Mouse (Mus musculus): ENCODE data around the gene Tbccd1. TPM values are rescaled to one million over a fixed set of nuclear protein-coding genes. Genes with fewer than 3 reads are reported as not detected.

Tbccd1 gene
- total and polyA plus RNA-seq, 3 experiments = 2.4 to 46.1 (median 38.8) TPM

- no peaks in the 10 kb centered on the region for H3K9me3 ChIP-seq (replicated peaks)
- ATAC-seq (ENCODE audit: extremely low read depth, insufficient number of reproducible peaks, low FRiP score, poor library complexity, severe bottlenecking) = no peak
- H3K27me3 ChIP-seq (ENCODE audit: insufficient read depth, low read length) = no peaks in the 10 kb centered on the region
- no peaks in the 10 kb centered on the region for H3K4me1 ChIP-seq (ENCODE audit: insufficient read depth, low read depth, low read length)
- DNase-seq (ENCODE audit: low spot score) = no peak
- peaks cover 77% of the 10 kb centered on the region for H3K36me3 ChIP-seq (replicated peaks)
- H3K4me3 ChIP-seq (ENCODE audit: low read depth, low read length) = no peak overlapping the region
- TF ChIP-seq CTCF (IDR thresholded peaks at IDR 0.05; ENCODE audit: low read depth, low read length) (no peak), GATA1 (IDR thresholded peaks at IDR 0.05; ENCODE audit: borderline replicate concordance, low read length) (no peak), TAL1 (conservative IDR thresholded peaks at IDR 0.05; ENCODE audit: low read depth, low read length) (no peak), GATA2 (IDR thresholded peaks at IDR 0.05; ENCODE audit: borderline replicate concordance, low read depth, low read length) (no peak), POLR2AphosphoS5 (IDR thresholded peaks at IDR 0.05; ENCODE audit: insufficient replicate concordance, low read depth, low read length) (no peak)
These were observed 24.4 kb downstream of the Tbccd1 start for GRCm38 (mm10) chr16:22832932-22833525.

DNA sequence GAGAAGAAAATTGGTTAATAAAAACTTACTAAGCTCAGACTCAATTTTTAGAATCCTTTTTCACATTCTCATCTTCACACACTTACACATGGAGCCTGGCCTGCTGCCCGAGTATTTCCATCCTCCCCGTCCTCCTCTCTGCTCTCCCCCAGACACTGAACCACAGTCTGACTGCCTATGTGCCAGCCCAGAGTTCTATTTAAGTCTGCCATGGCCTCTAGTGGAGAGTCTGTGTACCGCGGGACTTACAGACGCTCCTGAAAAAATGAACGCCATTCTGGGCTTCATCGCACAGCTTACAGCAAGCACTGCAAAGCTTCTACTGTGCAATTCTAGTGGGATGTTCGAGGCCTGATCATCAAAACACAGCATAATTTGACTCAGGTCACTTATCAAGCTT lies 36.7 kb downstream of the Tbccd1 start:
- Histone ChIP-seq H3K9me3 (replicated peaks) (no peaks in the 10 kb centered on the region), H3K4me3 (ENCODE audit: low read depth, low read length) (no peak overlapping the region), H3K36me3 (replicated peaks) (peaks cover 74% of the 10 kb centered on the region), H3K4me1 (ENCODE audit: insufficient read depth, low read depth, low read length) (no peaks in the 10 kb centered on the region), H3K27me3 (ENCODE audit: insufficient read depth, low read length) (no peaks in the 10 kb centered on the region)
- TF ChIP-seq TAL1 (conservative IDR thresholded peaks at IDR 0.05; ENCODE audit: low read depth, low read length) = no peak
- TF ChIP-seq GATA1 (IDR thresholded peaks at IDR 0.05; ENCODE audit: borderline replicate concordance, low read length) = no peak
- no peak for TF ChIP-seq POLR2AphosphoS5 (IDR thresholded peaks at IDR 0.05; ENCODE audit: insufficient replicate concordance, low read depth, low read length)
- no peak for TF ChIP-seq CTCF (IDR thresholded peaks at IDR 0.05; ENCODE audit: low read depth, low read length)
- TF ChIP-seq GATA2 (IDR thresholded peaks at IDR 0.05; ENCODE audit: borderline replicate concordance, low read depth, low read length) = no peak
- DNase-seq (ENCODE audit: low spot score) = no peak
- no peak for ATAC-seq (ENCODE audit: extremely low read depth, insufficient number of reproducible peaks, low FRiP score, poor library complexity, severe bottlenecking)

GRCm38 (mm10) chr16:22811477-22811876 lies 46.0 kb downstream of the Tbccd1 start, which contains the start of gene Crygs:
Crygs (minus strand) TSS chr16:22811577.
- no peak within 1 kb of the TSS for H3K4me3 ChIP-seq (ENCODE audit: low read depth, low read length)
- DNase-seq (ENCODE audit: low spot score) (no peak), ATAC-seq (ENCODE audit: extremely low read depth, insufficient number of reproducible peaks, low FRiP score, poor library complexity, severe bottlenecking) (no peak)
- no peak for TF ChIP-seq POLR2AphosphoS5 (IDR thresholded peaks at IDR 0.05; ENCODE audit: insufficient replicate concordance, low read depth, low read length)
- no peak for TF ChIP-seq GATA1 (IDR thresholded peaks at IDR 0.05; ENCODE audit: borderline replicate concordance, low read length)
- no peak for TF ChIP-seq GATA2 (IDR thresholded peaks at IDR 0.05; ENCODE audit: borderline replicate concordance, low read depth, low read length)
- TF ChIP-seq TAL1 (conservative IDR thresholded peaks at IDR 0.05; ENCODE audit: low read depth, low read length) = no peak
- TF ChIP-seq CTCF (IDR thresholded peaks at IDR 0.05; ENCODE audit: low read depth, low read length) = no peak
- H3K27me3 ChIP-seq (ENCODE audit: insufficient read depth, low read length) = peaks cover 5% of the 10 kb centered on the region
- H3K9me3 ChIP-seq (replicated peaks) = no peaks in the 10 kb centered on the region
- H3K36me3 ChIP-seq (replicated peaks) = peaks cover 28% of the 10 kb centered on the region
- H3K4me1 ChIP-seq (ENCODE audit: insufficient read depth, low read depth, low read length) = peaks cover 4% of the 10 kb centered on the region; the same call in 1 of the 2 replicates

DNA sequence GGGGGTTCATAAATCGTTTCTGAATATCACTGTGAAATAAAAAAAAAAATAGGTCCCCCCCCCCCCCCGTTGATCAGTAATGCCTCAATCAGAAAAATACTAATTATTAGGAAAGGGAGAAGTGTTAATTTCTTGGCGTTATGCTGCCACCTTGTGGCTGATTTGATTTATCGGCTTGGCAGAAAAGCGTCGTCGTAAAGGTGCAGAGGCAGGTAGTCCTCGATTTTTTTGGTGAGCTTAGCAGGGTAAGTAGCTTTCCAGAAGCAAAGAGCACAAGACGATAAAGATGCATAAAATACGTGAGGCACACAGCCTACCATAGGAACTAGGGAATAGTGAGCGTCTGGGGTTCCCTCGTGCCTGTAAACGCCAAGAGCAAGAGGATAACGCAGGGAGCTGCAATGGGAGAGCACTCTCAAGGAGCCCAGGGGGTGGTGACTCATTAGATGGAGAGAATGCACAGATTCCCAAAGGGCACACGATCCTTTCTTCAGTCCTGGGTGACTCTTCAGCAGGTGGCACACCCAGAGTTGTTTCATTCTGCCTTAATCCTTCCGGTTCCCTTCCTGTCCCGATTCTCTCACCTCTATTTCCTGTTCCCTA lies 49.9 kb downstream of the Tbccd1 start:
- Histone ChIP-seq H3K9me3 (replicated peaks) (no peaks in the 10 kb centered on the region), H3K4me1 (ENCODE audit: insufficient read depth, low read depth, low read length) (peaks cover 4% of the 10 kb centered on the region; the same call in 1 of the 2 replicates), H3K4me3 (ENCODE audit: low read depth, low read length) (no peak overlapping the region), H3K27me3 (ENCODE audit: insufficient read depth, low read length) (peaks cover 10% of the 10 kb centered on the region), H3K36me3 (replicated peaks) (peaks cover 2% of the 10 kb centered on the region)
- ATAC-seq (ENCODE audit: extremely low read depth, insufficient number of reproducible peaks, low FRiP score, poor library complexity, severe bottlenecking) (no peak), DNase-seq (ENCODE audit: low spot score) (peak; percentile 10)
- TF ChIP-seq POLR2AphosphoS5 (IDR thresholded peaks at IDR 0.05; ENCODE audit: insufficient replicate concordance, low read depth, low read length) (no peak), GATA1 (IDR thresholded peaks at IDR 0.05; ENCODE audit: borderline replicate concordance, low read length) (no peak), GATA2 (IDR thresholded peaks at IDR 0.05; ENCODE audit: borderline replicate concordance, low read depth, low read length) (no peak), CTCF (IDR thresholded peaks at IDR 0.05; ENCODE audit: low read depth, low read length) (peak; percentile 29; the same call in 1 of the 2 replicates), TAL1 (conservative IDR thresholded peaks at IDR 0.05; ENCODE audit: low read depth, low read length) (no peak)

DNA sequence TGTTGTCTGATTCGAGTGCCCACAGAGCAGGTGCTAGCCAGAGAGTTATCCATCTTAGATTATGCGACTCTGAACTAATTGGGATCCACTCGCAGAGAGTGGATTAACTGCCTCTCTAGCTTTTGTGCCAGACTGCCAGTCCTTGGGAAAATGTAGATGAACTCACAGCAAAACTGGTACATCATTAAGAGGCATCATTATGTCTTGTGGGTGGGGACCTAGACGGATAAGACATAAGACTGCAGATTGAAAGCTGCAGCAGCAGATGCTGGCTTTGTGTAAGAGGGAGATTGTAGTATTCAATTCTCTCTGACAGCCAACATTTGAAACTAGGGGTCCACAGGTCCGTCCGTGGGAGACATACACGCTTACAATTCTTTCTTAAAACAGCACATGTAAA lies 54.7 kb downstream of the Tbccd1 start:
- Histone ChIP-seq H3K4me3 (ENCODE audit: low read depth, low read length) (no peak overlapping the region), H3K4me1 (ENCODE audit: insufficient read depth, low read depth, low read length) (peaks cover 5% of the 10 kb centered on the region), H3K36me3 (replicated peaks) (no peaks in the 10 kb centered on the region), H3K9me3 (replicated peaks) (no peaks in the 10 kb centered on the region), H3K27me3 (ENCODE audit: insufficient read depth, low read length) (peaks cover 7% of the 10 kb centered on the region; the same call in 1 of the 2 replicates)
- ATAC-seq (ENCODE audit: extremely low read depth, insufficient number of reproducible peaks, low FRiP score, poor library complexity, severe bottlenecking) (no peak), DNase-seq (ENCODE audit: low spot score) (no peak)
- TF ChIP-seq CTCF (IDR thresholded peaks at IDR 0.05; ENCODE audit: low read depth, low read length) = no peak
- TF ChIP-seq POLR2AphosphoS5 (IDR thresholded peaks at IDR 0.05; ENCODE audit: insufficient replicate concordance, low read depth, low read length) = no peak
- TF ChIP-seq TAL1 (conservative IDR thresholded peaks at IDR 0.05; ENCODE audit: low read depth, low read length) = no peak
- TF ChIP-seq GATA2 (IDR thresholded peaks at IDR 0.05; ENCODE audit: borderline replicate concordance, low read depth, low read length) = no peak
- no peak for TF ChIP-seq GATA1 (IDR thresholded peaks at IDR 0.05; ENCODE audit: borderline replicate concordance, low read length)

DNA sequence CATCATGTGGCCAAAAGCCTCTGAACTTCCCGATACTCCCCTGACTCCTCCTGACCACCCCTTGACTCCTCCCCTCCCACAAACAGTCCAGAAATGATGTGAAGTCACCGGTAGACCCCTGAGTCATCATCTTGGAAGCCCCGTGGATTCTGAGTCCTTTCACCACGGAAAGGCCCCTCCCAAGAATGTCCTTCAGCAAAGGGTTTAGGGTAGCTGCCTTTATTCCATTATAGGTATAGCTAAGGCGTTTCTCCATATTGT lies 56.7 kb downstream of the Tbccd1 start:
- H3K27me3 ChIP-seq (ENCODE audit: insufficient read depth, low read length) = 0 out of 2 replicates have a peak, but pooled peaks cover 5% of the 10 kb centered on the region
- H3K4me1 ChIP-seq (ENCODE audit: insufficient read depth, low read depth, low read length) = peaks cover 2% of the 10 kb centered on the region; the same call in 1 of the 2 replicates
- H3K36me3 ChIP-seq (replicated peaks) = no peaks in the 10 kb centered on the region
- H3K9me3 ChIP-seq (replicated peaks) = no peaks in the 10 kb centered on the region
- H3K4me3 ChIP-seq (ENCODE audit: low read depth, low read length) = no peak overlapping the region
- ATAC-seq (ENCODE audit: extremely low read depth, insufficient number of reproducible peaks, low FRiP score, poor library complexity, severe bottlenecking) (no peak), DNase-seq (ENCODE audit: low spot score) (no peak)
- TF ChIP-seq CTCF (IDR thresholded peaks at IDR 0.05; ENCODE audit: low read depth, low read length) (no peak), POLR2AphosphoS5 (IDR thresholded peaks at IDR 0.05; ENCODE audit: insufficient replicate concordance, low read depth, low read length) (no peak), GATA1 (IDR thresholded peaks at IDR 0.05; ENCODE audit: borderline replicate concordance, low read length) (no peak), TAL1 (conservative IDR thresholded peaks at IDR 0.05; ENCODE audit: low read depth, low read length) (no peak), GATA2 (IDR thresholded peaks at IDR 0.05; ENCODE audit: borderline replicate concordance, low read depth, low read length) (no peak)

Measured in G1E (cell line).